Mouse (Mus musculus) midbrain, embryonic 10.5 days (tissue): ENCODE measurements around the gene Miga2. TPM values are rescaled to one million over a fixed set of nuclear protein-coding genes. Genes with fewer than 3 reads are reported as not detected.

ENCODE experiments used
- DNase-seq: peaks from one replicate; pipeline ENCODE4 v3.0.0-alpha.2; 2017; ENCODE audit warnings: low spot score
- H3K27ac ChIP-seq: fragments of 300-500 bp; sonication (generic); replicated peaks from 2 replicates; pipeline ENCODE4 v1.5.1; 2016; ENCODE audit warnings: mild to moderate bottlenecking
- H3K27me3 ChIP-seq: fragments of 300-500 bp; sonication (generic); 2 replicates; pipeline ENCODE4 v1.6.1; 2016; ENCODE audit warnings: low read depth, mild to moderate bottlenecking; ENCODE audit not compliant: poor library complexity, severe bottlenecking
- H3K36me3 ChIP-seq: fragments of 300-500 bp; sonication (generic); 2 replicates; pipeline ENCODE4 v1.6.1; 2016; ENCODE audit warnings: mild to moderate bottlenecking, moderate library complexity
- H3K4me1 ChIP-seq: fragments of 300-500 bp; sonication (generic); 2 replicates; pipeline ENCODE4 v1.6.1; 2016
- H3K4me3 ChIP-seq: fragments of 300-500 bp; sonication (generic); 2 replicates; pipeline ENCODE4 v1.5.1; 2016; ENCODE audit warnings: mild to moderate bottlenecking, moderate library complexity
- H3K9me3 ChIP-seq: fragments of 300-500 bp; sonication (generic); replicated peaks from 2 replicates; pipeline ENCODE4 v1.6.1; 2016; ENCODE audit warnings: mild to moderate bottlenecking
- WGBS: fragments of 180-500 bp; shearing (Covaris S2); methylation state at CpG from one replicate; pipeline ENCODE4 v1.1.7; 2016; 5-methylcytosine and 5-hydroxymethylcytosine counted together
- polyA plus RNA-seq: library from polyadenylated mRNA; unstranded; fragments of >200 nt; fragmentation: Nextera tagmentation; extraction: Ambion mirVana; gene quantifications from 2 replicates; pipeline ENCODE4 v1.2.1, GENCODE M21; 2016

The Miga2 gene
- polyA plus RNA-seq, 1 experiment from 2014 or later = 27.8 TPM

GRCm38 (mm10) chr2:30343601-30344137 lies 20.4 kb upstream of the Miga2 start:
- Histone ChIP-seq H3K4me1 (no peaks in the 10 kb centered on the region), H3K36me3 (peaks cover 100% of the 10 kb centered on the region), H3K9me3 (no peaks in the 10 kb centered on the region), H3K27me3 (no peaks in the 10 kb centered on the region), H3K27ac (0 out of 2 replicates have a peak overlapping the region, but pooled peaks have one; percentile 17), H3K4me3 (no peak overlapping the region)
- WGBS = 84% methylated on average over 14 of the region's 14 CpGs
- no peak for DNase-seq

- no peak for DNase-seq
- no peak overlapping the region for H3K27ac ChIP-seq
- no peaks in the 10 kb centered on the region for H3K27me3 ChIP-seq
- H3K4me1 ChIP-seq = no peaks in the 10 kb centered on the region
- H3K9me3 ChIP-seq = no peaks in the 10 kb centered on the region
- H3K36me3 ChIP-seq = peaks cover 98% of the 10 kb centered on the region
- no peak overlapping the region for H3K4me3 ChIP-seq
- 93% methylated on average over 7 of the region's 7 CpGs for WGBS
Observed at GRCm38 (mm10) chr2:30345971-30346676, 17.9 kb upstream of the Miga2 start.

- H3K36me3 ChIP-seq = peaks cover 89% of the 10 kb centered on the region
- DNase-seq = no peak
- H3K27ac ChIP-seq = no peak overlapping the region
- no peaks in the 10 kb centered on the region for H3K27me3 ChIP-seq
- no peaks in the 10 kb centered on the region for H3K9me3 ChIP-seq
- no peaks in the 10 kb centered on the region for H3K4me1 ChIP-seq
- H3K4me3 ChIP-seq = no peak overlapping the region
- 87% methylated on average over 6 of the region's 6 CpGs for WGBS
Observed at GRCm38 (mm10) chr2:30349196-30349595, 14.8 kb upstream of the Miga2 start.

- 85% methylated on average over 2 of the region's 2 CpGs for WGBS
- DNase-seq = no peak
- Histone ChIP-seq H3K4me1 (peaks cover 8% of the 10 kb centered on the region; the same call in 1 of the 2 replicates), H3K9me3 (no peaks in the 10 kb centered on the region), H3K36me3 (peaks cover 82% of the 10 kb centered on the region), H3K4me3 (no peak overlapping the region), H3K27ac (no peak overlapping the region), H3K27me3 (no peaks in the 10 kb centered on the region)
Observed at GRCm38 (mm10) chr2:30351149-30351548, 12.9 kb upstream of the Miga2 start.

- DNase-seq = no peak
- Histone ChIP-seq H3K36me3 (peaks cover 36% of the 10 kb centered on the region), H3K27ac (no peak overlapping the region), H3K4me3 (0 out of 2 replicates have a peak overlapping the region, but pooled peaks have one; percentile 11), H3K9me3 (no peaks in the 10 kb centered on the region), H3K27me3 (no peaks in the 10 kb centered on the region), H3K4me1 (peaks cover 40% of the 10 kb centered on the region)
- 69% methylated on average over 4 of the region's 4 CpGs for WGBS
Observed at GRCm38 (mm10) chr2:30355861-30356260, 8.2 kb upstream of the Miga2 start.

GRCm38 (mm10) chr2:30356266-30356665 lies 7.8 kb upstream of the Miga2 start:
- Histone ChIP-seq H3K27me3 (no peaks in the 10 kb centered on the region), H3K4me3 (no peak overlapping the region), H3K4me1 (peaks cover 40% of the 10 kb centered on the region), H3K36me3 (peaks cover 32% of the 10 kb centered on the region), H3K9me3 (no peaks in the 10 kb centered on the region), H3K27ac (no peak overlapping the region)
- DNase-seq = no peak
- WGBS = 66% methylated on average over 4 of the region's 4 CpGs

GRCm38 (mm10) chr2:30356906-30357305 lies 7.1 kb upstream of the Miga2 start:
- peaks cover 40% of the 10 kb centered on the region for H3K4me1 ChIP-seq
- no peaks in the 10 kb centered on the region for H3K27me3 ChIP-seq
- no peak overlapping the region for H3K4me3 ChIP-seq
- H3K9me3 ChIP-seq = no peaks in the 10 kb centered on the region
- H3K36me3 ChIP-seq = peaks cover 31% of the 10 kb centered on the region
- H3K27ac ChIP-seq = no peak overlapping the region
- DNase-seq = no peak
- WGBS = 75% methylated on average over 9 of the region's 9 CpGs

- H3K4me1 ChIP-seq = peaks cover 40% of the 10 kb centered on the region
- H3K27me3 ChIP-seq = no peaks in the 10 kb centered on the region
- H3K27ac ChIP-seq = peak overlapping the region; percentile 88; the same call in 1 of the 2 replicates
- peaks cover 24% of the 10 kb centered on the region for H3K36me3 ChIP-seq
- WGBS = 59% methylated on average over 8 of the region's 8 CpGs
- peak; percentile 27 for DNase-seq
- H3K9me3 ChIP-seq = no peaks in the 10 kb centered on the region
- H3K4me3 ChIP-seq = peak overlapping the region; percentile 76
Observed at GRCm38 (mm10) chr2:30357552-30358510, 6.2 kb upstream of the Miga2 start.

GRCm38 (mm10) chr2:30358533-30359531 lies 5.2 kb upstream of the Miga2 start, which contains the start of gene Sh3glb2:
TSS of gene Sh3glb2 (minus strand) at chr2:30359337.
- H3K4me1 ChIP-seq = peaks cover 41% of the 10 kb centered on the region
- H3K27ac ChIP-seq = peak within 1 kb of the TSS; percentile 88
- WGBS = 3% methylated on average over 70 of the region's 73 CpGs

GRCm38 (mm10) chr2:30360626-30361025 lies 3.4 kb upstream of the Miga2 start:
- WGBS = 81% methylated on average over 10 of the region's 10 CpGs
- Histone ChIP-seq H3K4me3 (no peak overlapping the region), H3K27ac (no peak overlapping the region), H3K36me3 (no peaks in the 10 kb centered on the region; the same call in 1 of the 2 replicates), H3K4me1 (peaks cover 56% of the 10 kb centered on the region), H3K27me3 (no peaks in the 10 kb centered on the region), H3K9me3 (no peaks in the 10 kb centered on the region)
- DNase-seq = no peak

More at GRCm38 (mm10) chr2:30358533-30359531, 5.2 kb upstream of the Miga2 start, which contains the start of gene Sh3glb2:
- peak; percentile 85 for DNase-seq
- Histone ChIP-seq H3K27me3 (no peaks in the 10 kb centered on the region), H3K9me3 (no peaks in the 10 kb centered on the region), H3K36me3 (peaks cover 14% of the 10 kb centered on the region), H3K4me3 (peak within 1 kb of the TSS; percentile 76)

- H3K4me1 ChIP-seq = peaks cover 36% of the 10 kb centered on the region
- H3K9me3 ChIP-seq = no peaks in the 10 kb centered on the region
- WGBS = 72% methylated on average over 5 of the region's 5 CpGs
- no peak overlapping the region for H3K4me3 ChIP-seq
- H3K27ac ChIP-seq = no peak overlapping the region
- H3K27me3 ChIP-seq = no peaks in the 10 kb centered on the region
- DNase-seq = no peak
- peaks cover 16% of the 10 kb centered on the region for H3K36me3 ChIP-seq
Observed at GRCm38 (mm10) chr2:30362865-30363264, 1.2 kb upstream of the Miga2 start.
